Mouse (Mus musculus): ENCODE measurements around the gene Rps27rt. TPM values are rescaled to one million over a fixed set of nuclear protein-coding genes. Genes with fewer than 3 reads are reported as not detected.
"Not testable (repeated sequence)": the region's sequence is repeated elsewhere in the genome, so short reads cannot be mapped to it uniquely, and the experiment has no call there.

The Rps27rt gene
- polyA plus RNA-seq (2014; fragmentation: Nextera tagmentation; extraction: Ambion mirVana): 204 and 211 TPM in 2 replicates

DNA sequence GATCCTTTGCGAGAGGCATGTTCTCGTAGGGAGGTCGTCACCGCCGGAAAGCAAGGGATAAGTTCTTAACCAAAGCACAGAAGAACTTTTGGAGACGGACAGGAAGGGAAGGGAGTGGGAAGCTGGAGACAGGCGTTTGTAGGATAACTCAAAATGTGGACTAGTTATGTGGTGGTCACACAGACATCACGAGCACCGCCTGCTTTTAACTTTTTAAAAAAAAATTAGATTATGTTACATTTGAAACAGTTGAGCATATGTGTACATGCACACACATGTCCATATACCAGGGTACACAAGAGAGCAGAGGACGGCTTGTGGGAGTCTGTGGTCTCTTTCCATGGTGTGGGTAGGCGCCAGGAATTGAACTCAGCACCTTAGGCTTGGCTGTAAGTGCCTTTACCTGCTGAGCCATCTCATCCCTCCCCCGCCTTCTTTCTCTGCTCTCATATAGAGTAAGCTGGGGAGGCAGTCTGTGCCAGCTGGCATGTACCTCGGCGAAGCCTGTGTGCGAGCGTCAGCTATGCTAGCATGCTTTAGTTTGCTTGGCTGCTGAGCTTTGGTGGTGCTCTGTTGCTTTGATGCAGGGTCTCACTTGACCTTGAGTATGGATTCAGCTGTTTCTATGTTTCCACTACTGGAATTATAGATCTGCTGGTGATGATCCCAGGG, at the start of gene Rps27rt:
Rps27rt (minus strand) TSS at position 51 of the 672 bp plus-strand sequence.
- ATAC-seq (ENCODE audit: low read depth): no peak
- Histone ChIP-seq H3K9me3 (ENCODE audit: control insufficient read depth, low read length) (no peaks in the 10 kb centered on the region), H3K27me3 (ENCODE audit: control insufficient read depth, insufficient read depth, low read length) (no peaks in the 10 kb centered on the region), H3K4me3 (ENCODE audit: low read depth, low read length) (no peak within 1 kb of the TSS), H3K9ac (replicated peaks; ENCODE audit: low read depth, low read length) (no peak within 1 kb of the TSS), H3K27ac (ENCODE audit: low read depth, low read length) (no peak within 1 kb of the TSS), H3K4me1 (ENCODE audit: control insufficient read depth, insufficient read depth, low read length) (peaks cover 6% of the 10 kb centered on the region; the same call in 1 of the 2 replicates), H3K4me2 (ENCODE audit: low read depth, low read length) (no peak within 1 kb of the TSS), H3K36me3 (ENCODE audit: control insufficient read depth, insufficient read depth, low read length) (no peaks in the 10 kb centered on the region)
- WGBS: 94% methylated on average over 16 of the region's 16 CpGs

DNA sequence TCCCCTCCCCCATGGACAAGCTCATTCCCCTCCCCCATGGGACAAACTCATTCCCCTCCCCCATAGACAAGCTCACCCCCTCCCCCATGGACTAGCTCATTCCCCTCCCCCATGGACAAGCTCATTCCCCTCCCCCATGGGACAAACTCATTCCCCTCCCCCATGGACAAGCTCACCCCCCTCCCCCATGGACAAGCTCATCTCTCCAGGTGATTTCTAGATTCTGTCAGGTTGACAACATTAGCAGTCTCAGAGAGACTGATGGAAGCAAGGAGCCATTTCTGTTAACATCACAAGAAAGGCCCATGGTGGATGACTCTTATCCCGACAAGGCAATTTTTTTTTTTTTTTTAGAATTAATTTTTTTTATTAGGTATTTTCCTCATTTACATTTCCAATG, 48.5 kb upstream of the Rps27rt start:
- H3K4me2 ChIP-seq (ENCODE audit: low read depth, low read length); H3K4me1 ChIP-seq (ENCODE audit: control insufficient read depth, insufficient read depth, low read length); H3K27ac ChIP-seq (ENCODE audit: low read depth, low read length); H3K36me3 ChIP-seq (ENCODE audit: control insufficient read depth, insufficient read depth, low read length); H3K9ac ChIP-seq (replicated peaks; ENCODE audit: low read depth, low read length); H3K27me3 ChIP-seq (ENCODE audit: control insufficient read depth, insufficient read depth, low read length); ATAC-seq (ENCODE audit: low read depth); H3K4me3 ChIP-seq (ENCODE audit: low read depth, low read length); H3K9me3 ChIP-seq (ENCODE audit: control insufficient read depth, low read length): not testable (repeated sequence)
- WGBS: 90% methylated on average over 1 of the region's 1 CpGs

DNA sequence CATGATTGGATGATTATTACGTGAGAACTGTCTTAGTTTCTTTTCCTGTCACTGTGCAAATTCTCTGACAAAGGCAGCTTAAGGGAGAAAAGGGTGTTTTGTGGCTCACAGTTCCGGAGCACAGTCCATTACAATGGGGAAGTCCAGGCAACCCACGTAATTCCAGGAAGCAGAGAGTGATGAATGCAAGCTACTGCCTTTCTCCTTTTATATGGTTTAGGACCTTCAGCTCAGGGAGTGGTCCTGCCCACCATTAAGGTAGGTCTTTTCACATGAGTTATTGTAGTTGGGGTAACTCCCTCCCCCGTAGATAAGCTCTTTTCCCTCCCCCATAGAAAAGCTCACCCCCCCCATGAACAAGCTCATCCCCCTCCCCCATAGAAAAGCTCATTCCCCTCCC, 48.0 kb upstream of the Rps27rt start:
- H3K4me1 ChIP-seq (ENCODE audit: control insufficient read depth, insufficient read depth, low read length): no peaks in the 10 kb centered on the region
- H3K9ac ChIP-seq (replicated peaks; ENCODE audit: low read depth, low read length): no peak overlapping the region
- H3K4me3 ChIP-seq (ENCODE audit: low read depth, low read length): no peak overlapping the region
- WGBS: 25% methylated on average over 4 of the region's 4 CpGs
- no peaks in the 10 kb centered on the region for H3K9me3 ChIP-seq (ENCODE audit: control insufficient read depth, low read length)
- no peak overlapping the region for H3K4me2 ChIP-seq (ENCODE audit: low read depth, low read length)
- no peak overlapping the region for H3K27ac ChIP-seq (ENCODE audit: low read depth, low read length)
- H3K27me3 ChIP-seq (ENCODE audit: control insufficient read depth, insufficient read depth, low read length): no peaks in the 10 kb centered on the region
- no peaks in the 10 kb centered on the region for H3K36me3 ChIP-seq (ENCODE audit: control insufficient read depth, insufficient read depth, low read length)
- no peak for ATAC-seq (ENCODE audit: low read depth)

DNA sequence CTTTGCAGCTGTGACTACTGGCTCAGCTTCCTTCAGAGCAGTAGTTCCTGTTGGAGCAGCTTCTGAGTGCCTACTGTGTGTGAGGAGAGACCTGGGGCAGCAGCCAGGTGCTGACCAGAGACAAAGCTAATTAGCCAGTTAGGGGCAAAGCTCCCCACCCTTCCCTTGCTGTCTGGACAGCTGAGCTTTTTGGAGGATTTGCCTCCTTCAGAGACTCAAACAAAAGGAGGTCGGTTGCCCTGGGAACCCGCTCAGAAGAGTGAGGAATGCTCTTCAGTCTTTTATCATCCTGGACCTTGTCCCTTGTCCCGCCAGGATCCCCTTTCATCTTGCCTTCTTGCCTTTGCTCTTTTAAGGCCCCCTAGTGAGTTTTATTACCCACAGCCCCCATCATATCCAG, 46.8 kb upstream of the Rps27rt start:
- no peaks in the 10 kb centered on the region for H3K9me3 ChIP-seq (ENCODE audit: control insufficient read depth, low read length)
- H3K4me2 ChIP-seq (ENCODE audit: low read depth, low read length): no peak overlapping the region
- H3K27me3 ChIP-seq (ENCODE audit: control insufficient read depth, insufficient read depth, low read length): no peaks in the 10 kb centered on the region
- H3K9ac ChIP-seq (replicated peaks; ENCODE audit: low read depth, low read length): no peak overlapping the region
- H3K36me3 ChIP-seq (ENCODE audit: control insufficient read depth, insufficient read depth, low read length): no peaks in the 10 kb centered on the region
- ATAC-seq (ENCODE audit: low read depth): peak; percentile 61
- H3K4me1 ChIP-seq (ENCODE audit: control insufficient read depth, insufficient read depth, low read length): no peaks in the 10 kb centered on the region
- 8% methylated on average over 3 of the region's 3 CpGs for WGBS
- H3K27ac ChIP-seq (ENCODE audit: low read depth, low read length): no peak overlapping the region
- H3K4me3 ChIP-seq (ENCODE audit: low read depth, low read length): no peak overlapping the region

DNA sequence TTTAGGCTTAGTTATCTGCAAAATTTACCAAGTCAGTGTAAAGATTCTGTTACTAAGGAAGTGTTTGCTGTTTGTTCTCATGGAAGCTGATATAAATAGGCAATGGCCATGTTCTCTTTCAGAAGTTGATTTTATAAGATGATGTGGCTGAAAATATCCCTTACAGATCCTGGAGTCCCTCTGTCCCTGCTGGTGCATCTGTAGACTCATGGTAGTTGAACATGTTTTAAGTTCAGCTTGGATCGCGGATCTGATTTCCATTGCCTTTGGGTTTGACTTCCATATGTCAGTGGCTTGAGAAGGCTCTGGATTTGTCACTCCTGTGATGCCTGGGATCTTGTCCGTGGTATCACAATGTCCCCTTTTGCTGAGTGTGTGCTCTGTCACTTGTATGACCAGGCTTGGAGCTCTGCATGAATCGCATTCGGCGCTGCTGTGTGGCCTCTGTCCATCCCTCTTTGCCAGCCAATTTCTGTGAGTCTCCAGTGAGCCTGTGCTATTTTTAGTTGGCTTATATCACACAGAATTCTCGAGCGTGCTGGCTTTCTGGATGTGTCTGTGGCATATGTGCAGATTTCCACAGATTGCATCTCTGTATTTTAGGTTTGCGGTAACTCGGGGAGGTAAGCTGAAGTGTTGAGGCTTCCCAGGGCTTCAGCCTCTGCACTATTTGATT, 41.3 kb upstream of the Rps27rt start:
- Histone ChIP-seq H3K4me3 (ENCODE audit: low read depth, low read length) (no peak overlapping the region), H3K36me3 (ENCODE audit: control insufficient read depth, insufficient read depth, low read length) (no peaks in the 10 kb centered on the region), H3K4me1 (ENCODE audit: control insufficient read depth, insufficient read depth, low read length) (no peaks in the 10 kb centered on the region), H3K27ac (ENCODE audit: low read depth, low read length) (no peak overlapping the region), H3K4me2 (ENCODE audit: low read depth, low read length) (no peak overlapping the region), H3K9me3 (ENCODE audit: control insufficient read depth, low read length) (no peaks in the 10 kb centered on the region), H3K27me3 (ENCODE audit: control insufficient read depth, insufficient read depth, low read length) (no peaks in the 10 kb centered on the region), H3K9ac (replicated peaks; ENCODE audit: low read depth, low read length) (no peak overlapping the region)
- 93% methylated on average over 10 of the region's 10 CpGs for WGBS
- ATAC-seq (ENCODE audit: low read depth): no peak

DNA sequence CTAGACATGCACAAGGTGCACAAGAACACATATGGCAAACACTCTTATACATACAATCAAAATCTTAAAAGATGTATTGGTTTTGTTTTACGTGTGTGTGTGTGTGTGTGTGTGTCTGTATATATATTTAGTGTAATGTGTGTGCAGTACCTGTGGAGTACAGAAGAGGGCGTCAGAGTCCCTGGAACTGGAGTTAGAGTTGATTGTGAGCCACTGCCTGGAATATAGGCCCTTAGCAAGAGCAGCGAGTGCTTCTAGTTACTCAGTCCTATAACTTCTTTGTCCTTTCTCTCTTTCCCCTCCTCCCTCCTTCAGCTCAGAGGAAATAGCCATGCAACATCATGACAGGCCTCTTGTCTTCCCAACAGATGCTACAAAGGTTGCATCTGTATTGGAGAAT, 40.6 kb upstream of the Rps27rt start:
- Histone ChIP-seq H3K27ac (ENCODE audit: low read depth, low read length) (no peak overlapping the region), H3K9me3 (ENCODE audit: control insufficient read depth, low read length) (no peaks in the 10 kb centered on the region), H3K27me3 (ENCODE audit: control insufficient read depth, insufficient read depth, low read length) (no peaks in the 10 kb centered on the region), H3K4me1 (ENCODE audit: control insufficient read depth, insufficient read depth, low read length) (no peaks in the 10 kb centered on the region), H3K4me3 (ENCODE audit: low read depth, low read length) (no peak overlapping the region), H3K9ac (replicated peaks; ENCODE audit: low read depth, low read length) (no peak overlapping the region), H3K4me2 (ENCODE audit: low read depth, low read length) (no peak overlapping the region), H3K36me3 (ENCODE audit: control insufficient read depth, insufficient read depth, low read length) (no peaks in the 10 kb centered on the region)
- 87% methylated on average over 3 of the region's 3 CpGs for WGBS
- ATAC-seq (ENCODE audit: low read depth): no peak

DNA sequence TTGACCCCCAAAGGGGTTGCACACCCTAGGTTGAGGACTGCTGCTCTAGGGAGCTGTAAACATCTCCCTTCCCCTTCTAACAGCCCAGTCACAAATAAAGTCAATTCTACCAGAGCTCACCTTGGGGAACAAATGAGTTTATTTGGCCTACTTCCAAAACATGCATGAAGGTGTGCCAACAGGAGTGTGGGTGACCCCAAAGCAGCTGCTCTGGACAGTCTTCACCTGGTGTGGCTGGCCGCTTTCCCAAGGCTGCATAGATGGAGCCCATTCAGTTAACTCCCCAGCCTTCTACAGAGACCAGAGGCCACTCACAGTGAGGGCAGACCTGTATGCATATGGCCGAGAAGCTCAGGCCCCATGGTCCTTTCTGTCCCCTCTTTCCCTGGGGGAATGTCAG, 38.9 kb upstream of the Rps27rt start:
- ATAC-seq (ENCODE audit: low read depth): no peak
- 100% methylated on average over 2 of the region's 2 CpGs for WGBS

DNA sequence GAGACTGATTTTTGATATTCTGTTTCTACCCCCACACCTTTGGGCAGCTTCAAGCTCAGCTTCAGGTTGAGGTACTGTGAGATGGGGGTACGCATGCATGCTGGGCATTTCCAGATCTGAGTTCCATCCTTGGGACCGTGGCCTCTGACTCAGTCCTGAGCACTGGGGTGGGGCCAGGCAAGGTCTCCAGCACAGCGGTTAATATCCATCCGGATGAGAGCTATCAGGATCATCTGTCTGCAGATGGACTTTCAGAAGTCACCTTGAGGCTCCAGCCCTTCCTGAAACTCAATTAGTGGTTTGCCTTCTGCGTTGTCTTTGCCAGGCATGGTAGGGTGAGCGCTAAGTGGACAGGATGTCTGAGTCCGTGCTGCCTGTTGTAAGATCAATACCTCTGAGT, 37.6 kb upstream of the Rps27rt start:
- ATAC-seq (ENCODE audit: low read depth): no peak
- Histone ChIP-seq H3K9me3 (ENCODE audit: control insufficient read depth, low read length) (no peaks in the 10 kb centered on the region), H3K36me3 (ENCODE audit: control insufficient read depth, insufficient read depth, low read length) (no peaks in the 10 kb centered on the region), H3K4me3 (ENCODE audit: low read depth, low read length) (no peak overlapping the region), H3K27me3 (ENCODE audit: control insufficient read depth, insufficient read depth, low read length) (no peaks in the 10 kb centered on the region), H3K4me1 (ENCODE audit: control insufficient read depth, insufficient read depth, low read length) (no peaks in the 10 kb centered on the region), H3K9ac (replicated peaks; ENCODE audit: low read depth, low read length) (no peak overlapping the region), H3K4me2 (ENCODE audit: low read depth, low read length) (no peak overlapping the region), H3K27ac (ENCODE audit: low read depth, low read length) (no peak overlapping the region)
- 86% methylated on average over 7 of the region's 7 CpGs for WGBS

More for the DNA sequence above, 38.9 kb upstream of the Rps27rt start:
- Histone ChIP-seq H3K9me3 (ENCODE audit: control insufficient read depth, low read length) (no peaks in the 10 kb centered on the region), H3K27me3 (ENCODE audit: control insufficient read depth, insufficient read depth, low read length) (no peaks in the 10 kb centered on the region), H3K4me2 (ENCODE audit: low read depth, low read length) (no peak overlapping the region), H3K27ac (ENCODE audit: low read depth, low read length) (no peak overlapping the region), H3K4me3 (ENCODE audit: low read depth, low read length) (no peak overlapping the region), H3K36me3 (ENCODE audit: control insufficient read depth, insufficient read depth, low read length) (no peaks in the 10 kb centered on the region), H3K9ac (replicated peaks; ENCODE audit: low read depth, low read length) (no peak overlapping the region), H3K4me1 (ENCODE audit: control insufficient read depth, insufficient read depth, low read length) (no peaks in the 10 kb centered on the region)

DNA sequence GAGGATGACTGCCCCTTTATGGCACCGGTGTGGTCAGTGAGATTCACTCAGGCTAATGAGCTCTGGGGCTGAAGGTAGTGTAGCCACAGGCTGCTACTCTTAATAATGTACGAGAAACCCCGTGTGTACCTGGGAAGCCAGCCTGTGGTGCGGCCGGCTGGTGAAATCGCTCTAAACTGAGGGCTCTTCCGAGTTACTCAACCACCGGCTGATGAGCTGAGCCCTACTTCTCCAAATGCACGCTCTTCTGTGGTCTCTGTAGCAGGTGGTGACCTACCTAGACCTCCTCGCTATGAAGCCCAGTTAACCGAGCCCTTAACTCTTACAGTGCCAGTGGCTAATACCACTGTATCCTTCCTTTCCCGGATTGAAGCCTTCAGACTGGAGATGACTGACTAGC, 29.8 kb upstream of the Rps27rt start:
- Histone ChIP-seq H3K4me3 (ENCODE audit: low read depth, low read length) (no peak overlapping the region), H3K9ac (replicated peaks; ENCODE audit: low read depth, low read length) (no peak overlapping the region), H3K27me3 (ENCODE audit: control insufficient read depth, insufficient read depth, low read length) (no peaks in the 10 kb centered on the region), H3K4me2 (ENCODE audit: low read depth, low read length) (no peak overlapping the region), H3K4me1 (ENCODE audit: control insufficient read depth, insufficient read depth, low read length) (no peaks in the 10 kb centered on the region), H3K27ac (ENCODE audit: low read depth, low read length) (no peak overlapping the region), H3K9me3 (ENCODE audit: control insufficient read depth, low read length) (no peaks in the 10 kb centered on the region), H3K36me3 (ENCODE audit: control insufficient read depth, insufficient read depth, low read length) (no peaks in the 10 kb centered on the region)
- no peak for ATAC-seq (ENCODE audit: low read depth)
- 61% methylated on average over 12 of the region's 12 CpGs for WGBS

All from neural tube, embryonic 14.5 days (tissue).